Mouse (Mus musculus) kidney, postnatal 36 days (tissue): Measurements from ENCODE around the gene Gm20388.

Experiments
- DNase-seq, 2 experiments: peaks; one replicate each; pipeline ENCODE4 v3.0.0; 2021 to 2022; ENCODE audit warnings: mixed read lengths in 2 of 2

Gm20388 gene

DNA sequence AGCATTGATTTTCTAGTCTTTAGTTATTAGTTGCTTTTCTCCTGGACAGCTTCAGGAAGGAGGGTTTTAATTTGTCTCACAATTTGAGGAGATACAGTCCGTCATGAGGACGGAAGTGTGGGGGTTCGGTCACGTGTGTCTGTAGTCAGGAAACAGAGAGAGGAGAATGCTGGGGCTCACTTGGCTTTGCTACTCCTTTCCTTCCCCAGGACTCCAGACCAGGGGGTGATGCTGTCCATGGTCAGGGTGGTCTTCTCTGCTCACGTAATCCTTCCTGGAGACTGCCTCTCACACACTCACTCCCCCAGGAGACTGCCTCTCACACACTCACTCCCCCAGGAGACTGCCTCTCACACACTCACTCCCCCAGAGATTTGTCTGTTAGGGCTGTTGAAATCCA is 4133.8 kb downstream of the Gm20388 start:
- no peak for DNase-seq

GRCm38 (mm10) chr8:124044931-124045330 is 4134.3 kb downstream of the Gm20388 start:
- no peak for DNase-seq

DNA sequence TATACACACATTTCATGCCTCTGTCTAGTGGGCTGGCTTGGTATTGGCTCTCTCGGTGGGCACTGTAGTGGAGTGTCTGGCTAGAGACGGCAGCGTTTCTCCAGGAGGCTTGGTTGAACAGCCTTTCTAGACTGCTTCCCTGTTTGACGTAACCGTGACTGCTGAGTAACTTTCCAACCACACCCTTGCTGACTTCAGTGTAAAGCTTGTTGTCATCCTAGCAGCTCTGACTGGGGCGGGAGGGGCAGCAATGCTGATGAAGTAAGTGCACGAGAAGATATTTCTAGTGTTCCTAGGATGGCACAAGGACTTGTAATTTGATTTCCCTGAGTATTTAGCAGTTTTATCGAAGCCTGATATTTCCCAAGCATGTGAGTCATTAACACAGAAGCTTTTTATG is 4135.2 kb downstream of the Gm20388 start:
- no peak for DNase-seq

GRCm38 (mm10) chr8:124052110-124052509 is 4141.5 kb downstream of the Gm20388 start:
- DNase-seq = peak; percentile 54 to 83

GRCm38 (mm10) chr8:124052568-124052967 is 4141.9 kb downstream of the Gm20388 start:
- DNase-seq = no peak

GRCm38 (mm10) chr8:124056832-124057655 is 4146.4 kb downstream of the Gm20388 start:
- DNase-seq = peak in 1 of 2 experiments; percentile 53

GRCm38 (mm10) chr8:124066325-124067058 is 4155.9 kb downstream of the Gm20388 start:
- peak; percentile 5 to 26 for DNase-seq

DNA sequence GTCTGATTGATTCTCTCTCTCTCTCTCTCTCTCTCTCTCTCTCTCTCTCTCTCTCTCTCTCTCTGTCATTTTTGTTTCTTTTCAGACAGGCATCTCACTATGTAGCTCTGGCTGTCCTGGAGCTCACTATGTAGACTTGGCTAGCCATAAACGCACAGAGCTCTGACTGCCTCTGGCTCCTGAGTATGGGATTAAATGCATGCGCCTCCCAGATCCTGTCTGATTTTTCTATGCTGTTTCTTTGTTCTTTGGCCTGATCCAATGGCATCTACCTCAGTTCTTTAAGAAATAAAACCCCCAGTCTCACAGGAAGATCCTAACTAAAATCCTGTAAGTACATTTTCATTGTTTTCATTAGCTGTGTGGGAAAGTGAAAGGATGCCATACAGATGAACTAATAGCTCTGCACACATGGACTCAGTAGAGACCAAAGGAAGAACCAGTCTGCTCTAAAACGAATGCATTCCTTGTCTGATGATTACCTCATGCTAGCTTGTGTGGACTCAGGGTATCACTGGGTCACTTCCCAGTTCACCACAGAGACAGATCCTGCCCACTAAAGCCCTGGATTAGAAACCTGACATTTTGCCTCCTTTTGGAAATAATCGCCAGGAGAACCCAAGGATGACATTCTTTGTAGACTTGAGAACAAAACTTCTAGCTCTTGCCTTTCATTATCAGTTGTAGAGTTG is 4156.6 kb downstream of the Gm20388 start:
- no peak for DNase-seq

- peak; percentile 10 to 19 for DNase-seq
Observed at GRCm38 (mm10) chr8:124070363-124071324, 4160.0 kb downstream of the Gm20388 start.

- DNase-seq = no peak
Observed at GRCm38 (mm10) chr8:124075977-124076376, 4165.3 kb downstream of the Gm20388 start.

DNA sequence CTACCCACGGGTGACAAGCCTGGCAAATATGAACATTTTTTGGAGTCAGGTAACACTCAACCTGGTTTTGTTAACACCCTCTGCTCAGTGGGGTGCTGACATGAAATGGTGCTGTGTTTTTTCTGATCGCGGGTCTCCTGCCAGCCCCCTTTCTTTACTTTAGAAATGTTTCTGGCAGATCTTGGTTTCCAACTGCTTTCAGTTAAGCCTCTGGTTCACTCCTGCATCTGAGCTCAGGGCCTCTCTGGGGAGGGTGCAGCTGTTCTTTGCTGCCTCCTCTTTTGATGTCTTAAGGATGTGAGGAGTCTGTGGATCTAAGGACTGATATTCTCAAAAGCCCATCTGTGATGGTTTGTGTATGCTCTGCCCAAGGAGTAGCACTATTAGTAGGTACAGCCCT is 4165.8 kb downstream of the Gm20388 start:
- DNase-seq = no peak

DNA sequence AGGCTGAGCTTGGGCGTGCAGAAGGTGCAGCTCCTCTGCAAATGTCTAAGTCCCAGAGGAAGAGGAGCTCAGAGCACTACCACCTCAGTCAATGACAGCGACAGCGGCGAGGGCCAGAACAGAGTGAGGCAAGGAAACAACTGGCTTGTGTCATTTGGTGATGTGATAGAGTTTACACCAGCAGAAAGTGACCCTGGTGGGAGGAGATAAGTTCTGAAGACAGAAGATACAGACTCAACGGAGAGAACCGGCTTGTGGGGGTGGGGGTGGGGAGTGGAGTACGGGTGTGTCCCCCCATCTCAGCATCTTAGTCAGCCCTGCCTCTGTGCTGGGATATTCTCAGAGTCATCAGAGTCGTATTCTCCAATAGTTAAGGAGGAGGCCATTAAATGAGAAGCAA is 4166.7 kb downstream of the Gm20388 start:
- no peak for DNase-seq

DNA sequence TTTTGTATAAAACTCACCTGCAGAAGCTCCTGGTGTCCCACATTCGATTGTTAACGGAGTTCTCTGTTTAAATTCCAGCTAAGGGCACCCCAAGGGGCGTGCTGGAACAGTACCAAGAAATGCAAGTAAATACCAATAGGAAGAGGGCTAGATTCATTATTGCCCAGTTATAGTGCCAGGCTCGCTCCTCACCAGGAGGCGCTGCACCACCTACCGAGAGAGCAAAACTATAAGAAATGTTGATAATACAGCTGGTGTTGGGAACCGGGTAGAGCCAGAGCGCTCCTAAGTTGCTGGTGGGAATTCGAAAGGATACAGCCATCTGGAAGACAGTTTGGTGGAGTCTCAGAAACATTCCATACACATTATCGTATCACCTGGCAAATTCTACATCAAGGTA is 4167.4 kb downstream of the Gm20388 start:
- peak in 1 of 2 experiments; percentile 43 for DNase-seq

DNA sequence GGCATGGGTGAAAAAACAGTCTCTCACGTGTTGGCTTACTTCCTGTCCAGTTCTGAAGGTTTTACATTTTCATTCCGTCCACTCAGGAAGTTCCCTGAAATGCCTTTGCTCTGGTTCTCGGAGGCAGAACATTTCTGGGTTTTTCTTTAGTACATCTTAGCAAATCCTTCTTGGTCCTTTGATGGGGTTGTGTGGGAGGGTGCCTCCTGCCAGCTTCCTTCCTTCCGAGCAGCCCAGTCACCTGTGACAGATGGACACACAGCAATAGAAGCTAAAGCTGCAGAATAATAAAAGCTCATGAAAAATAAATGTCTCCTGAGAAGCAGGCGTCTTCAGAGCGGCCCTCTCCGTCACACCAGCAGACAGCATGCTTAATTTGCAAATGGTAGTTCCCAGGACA is 4168.3 kb downstream of the Gm20388 start:
- DNase-seq = no peak

- DNase-seq = no peak
Observed at GRCm38 (mm10) chr8:124080467-124081326, 4170.1 kb downstream of the Gm20388 start.

GRCm38 (mm10) chr8:124082616-124083015 is 4172.0 kb downstream of the Gm20388 start:
- no peak for DNase-seq

DNA sequence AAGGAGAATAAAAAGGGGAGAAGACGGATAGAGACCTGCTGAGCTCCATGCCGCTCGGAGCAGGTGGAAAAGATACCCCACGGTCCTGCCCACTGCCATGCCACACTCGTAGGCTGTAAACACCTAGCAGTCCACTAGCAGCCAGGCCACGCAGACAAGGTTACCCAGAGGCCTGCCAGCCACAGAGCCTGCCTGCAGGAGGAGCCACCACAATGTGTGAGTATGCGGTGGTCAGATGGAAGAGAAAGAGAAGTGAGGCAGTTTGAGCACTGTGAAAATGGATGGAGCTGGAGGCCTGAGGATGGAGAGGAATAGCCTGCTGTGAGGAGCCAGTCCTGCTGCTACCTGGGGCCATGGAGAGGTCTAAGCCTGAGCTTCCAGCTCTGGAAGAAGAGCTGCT is 4173.0 kb downstream of the Gm20388 start:
- DNase-seq = no peak

DNA sequence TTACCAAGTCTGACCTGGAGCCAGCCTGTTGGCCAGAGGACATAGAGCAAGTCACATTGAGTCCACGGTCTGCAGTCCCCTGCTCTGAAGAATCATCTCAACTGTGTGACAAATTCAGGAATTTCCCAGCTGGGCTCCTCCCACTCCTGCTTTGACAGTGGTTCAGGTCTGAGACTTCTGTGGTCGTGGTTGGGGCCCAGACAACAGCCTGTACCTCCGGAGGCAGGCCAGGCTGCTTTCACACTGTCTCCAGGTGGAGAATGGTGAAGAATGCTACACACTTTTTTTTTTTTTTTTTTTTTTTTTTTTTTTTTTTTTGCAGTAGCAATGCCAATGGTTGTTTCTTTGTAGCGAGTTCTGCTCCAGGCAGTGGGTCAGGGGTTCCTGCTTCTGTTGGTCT is 4175.0 kb downstream of the Gm20388 start:
- no peak for DNase-seq

GRCm38 (mm10) chr8:124088092-124088613 is 4177.5 kb downstream of the Gm20388 start:
- DNase-seq = no peak

DNA sequence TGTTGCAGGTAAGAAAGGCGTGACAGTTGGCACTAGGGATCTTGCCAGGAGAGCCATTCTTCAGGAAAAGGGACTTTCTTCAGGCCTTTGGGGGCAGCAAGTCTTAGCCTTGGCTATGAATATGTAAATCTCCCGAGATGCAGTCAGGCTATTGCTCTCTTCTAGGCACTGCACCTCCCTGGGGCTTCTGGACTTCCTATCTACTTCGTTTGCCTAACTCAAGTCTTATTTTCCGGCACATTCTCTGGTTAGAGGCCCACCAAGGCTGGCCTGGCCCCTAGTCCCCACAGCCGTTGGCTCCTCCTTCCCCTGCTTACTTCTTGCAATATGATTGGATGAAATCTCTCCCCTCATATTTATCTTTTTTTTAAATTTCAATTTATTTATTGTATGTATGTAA is 4178.4 kb downstream of the Gm20388 start:
- no peak for DNase-seq

DNA sequence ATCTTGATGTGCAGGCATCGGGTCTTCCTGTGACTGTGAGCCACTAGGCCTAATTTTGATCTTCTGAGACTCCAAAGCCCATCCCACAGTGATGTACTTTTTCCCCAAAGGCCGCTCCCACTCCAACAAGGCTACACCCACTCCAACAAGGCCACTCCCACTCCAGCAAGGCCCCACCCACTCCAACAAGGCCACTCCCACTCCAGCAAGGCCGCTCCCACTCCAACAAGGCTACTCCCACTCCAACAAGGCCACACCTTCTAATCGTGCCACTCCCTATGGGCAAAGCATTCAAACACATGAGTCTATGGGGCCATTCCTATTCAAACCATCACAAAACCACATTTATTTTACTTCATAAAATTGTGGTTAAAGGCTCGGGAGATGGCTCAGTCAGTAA is 4179.8 kb downstream of the Gm20388 start:
- DNase-seq = no peak
